Mouse (Mus musculus): ENCODE results near the gene Ino80.

Ino80 gene

GRCm38 (mm10) chr2:119353707-119354106, 123.8 kb downstream of the Ino80 start:
- no peak for DNase-seq (ENCODE audit: low spot score in 2 of 2)

GRCm38 (mm10) chr2:119350555-119351486, 126.7 kb downstream of the Ino80 start, which contains the start of gene Chac1:
Gene Chac1, plus strand, starts transcription at chr2:119351229.
- DNase-seq (ENCODE audit: low spot score in 2 of 2): peak; percentile 77 to 78

GRCm38 (mm10) chr2:119344537-119345138, 132.8 kb downstream of the Ino80 start:
- no peak for DNase-seq (ENCODE audit: low spot score in 2 of 2)

GRCm38 (mm10) chr2:119337425-119338265, 139.8 kb downstream of the Ino80 start:
- DNase-seq (ENCODE audit: low spot score in 2 of 2): peak; percentile 79 to 80

DNA sequence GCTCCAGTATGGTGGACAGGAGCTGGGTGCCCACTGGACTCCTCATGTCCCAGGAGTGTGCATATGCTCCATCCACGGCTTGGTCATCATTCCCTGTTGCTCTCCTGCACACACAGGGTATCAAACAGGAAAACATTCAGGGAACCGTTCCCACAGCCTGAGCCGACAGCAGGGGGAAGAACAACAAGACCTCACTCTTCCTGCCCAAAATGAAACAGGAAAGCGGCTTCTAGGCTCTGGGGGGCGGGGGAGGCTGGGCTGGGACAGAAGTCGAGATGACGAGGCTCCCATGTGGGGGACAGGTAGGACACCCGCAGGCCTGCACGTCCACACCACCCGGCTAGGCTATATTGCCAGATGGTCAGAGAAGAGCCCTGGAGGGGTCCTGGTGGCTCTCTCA, 141.0 kb downstream of the Ino80 start:
- no peak for DNase-seq (ENCODE audit: low spot score in 2 of 2)

GRCm38 (mm10) chr2:119336002-119336401, 141.5 kb downstream of the Ino80 start:
- no peak for DNase-seq (ENCODE audit: low spot score in 2 of 2)

GRCm38 (mm10) chr2:119335535-119335934, 142.0 kb downstream of the Ino80 start:
- DNase-seq (ENCODE audit: low spot score in 2 of 2): no peak

- DNase-seq (ENCODE audit: low spot score in 2 of 2): no peak
Observed at GRCm38 (mm10) chr2:119334964-119335525, 142.4 kb downstream of the Ino80 start.

DNA sequence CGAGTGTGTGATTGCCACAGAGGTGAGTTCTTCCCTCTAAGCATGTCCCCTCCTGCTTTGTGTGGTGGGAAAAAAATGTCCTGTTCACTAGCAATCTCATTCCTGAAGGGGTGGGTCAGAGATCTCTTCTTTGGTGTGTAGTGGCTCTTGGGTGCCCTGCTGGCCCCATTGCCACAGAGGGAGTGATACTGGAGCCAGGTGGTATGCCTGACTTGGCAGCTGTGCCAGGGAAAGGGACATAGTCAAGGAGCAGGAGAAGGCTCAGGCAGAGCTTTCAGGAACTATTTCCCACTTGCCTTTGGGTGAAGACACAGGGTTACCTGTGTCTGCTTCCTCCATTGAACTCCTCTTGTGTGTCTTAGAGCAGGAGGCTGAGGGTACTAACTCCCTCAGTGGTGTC, 143.4 kb downstream of the Ino80 start:
- no peak for DNase-seq (ENCODE audit: low spot score in 2 of 2)

DNA sequence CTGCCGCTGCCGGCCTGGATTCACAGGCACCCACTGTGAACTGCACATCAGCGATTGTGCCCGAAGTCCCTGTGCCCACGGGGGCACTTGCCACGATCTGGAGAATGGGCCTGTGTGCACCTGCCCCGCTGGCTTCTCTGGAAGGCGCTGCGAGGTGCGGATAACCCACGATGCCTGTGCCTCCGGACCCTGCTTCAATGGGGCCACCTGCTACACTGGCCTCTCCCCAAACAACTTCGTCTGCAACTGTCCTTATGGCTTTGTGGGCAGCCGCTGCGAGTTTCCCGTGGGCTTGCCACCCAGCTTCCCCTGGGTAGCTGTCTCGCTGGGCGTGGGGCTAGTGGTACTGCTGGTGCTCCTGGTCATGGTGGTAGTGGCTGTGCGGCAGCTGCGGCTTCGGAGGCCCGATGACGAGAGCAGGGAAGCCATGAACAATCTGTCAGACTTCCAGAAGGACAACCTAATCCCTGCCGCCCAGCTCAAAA, 145.3 kb downstream of the Ino80 start:
- no peak for DNase-seq (ENCODE audit: low spot score in 2 of 2)

DNA sequence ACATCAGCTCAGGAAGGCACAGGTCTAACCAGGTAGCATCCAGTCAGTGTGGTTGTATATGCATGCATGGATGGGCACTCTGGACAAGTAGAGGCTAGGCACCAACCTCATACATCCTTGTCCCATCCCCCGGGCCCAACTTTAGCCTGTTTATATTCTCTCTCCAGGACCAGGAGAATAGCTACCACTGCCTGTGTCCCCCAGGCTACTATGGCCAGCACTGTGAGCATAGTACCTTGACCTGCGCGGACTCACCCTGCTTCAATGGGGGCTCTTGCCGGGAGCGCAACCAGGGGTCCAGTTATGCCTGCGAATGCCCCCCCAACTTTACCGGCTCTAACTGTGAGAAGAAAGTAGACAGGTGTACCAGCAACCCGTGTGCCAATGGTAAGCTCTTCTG, 146.7 kb downstream of the Ino80 start:
- no peak for DNase-seq (ENCODE audit: low spot score in 2 of 2)

GRCm38 (mm10) chr2:119329123-119329817, 148.2 kb downstream of the Ino80 start:
- no peak for DNase-seq (ENCODE audit: low spot score in 2 of 2)

- no peak for DNase-seq (ENCODE audit: low spot score in 2 of 2)
Observed at GRCm38 (mm10) chr2:119328546-119328945, 148.9 kb downstream of the Ino80 start.

- DNase-seq (ENCODE audit: low spot score in 2 of 2): no peak
Observed at GRCm38 (mm10) chr2:119327942-119328526, 149.5 kb downstream of the Ino80 start.

DNA sequence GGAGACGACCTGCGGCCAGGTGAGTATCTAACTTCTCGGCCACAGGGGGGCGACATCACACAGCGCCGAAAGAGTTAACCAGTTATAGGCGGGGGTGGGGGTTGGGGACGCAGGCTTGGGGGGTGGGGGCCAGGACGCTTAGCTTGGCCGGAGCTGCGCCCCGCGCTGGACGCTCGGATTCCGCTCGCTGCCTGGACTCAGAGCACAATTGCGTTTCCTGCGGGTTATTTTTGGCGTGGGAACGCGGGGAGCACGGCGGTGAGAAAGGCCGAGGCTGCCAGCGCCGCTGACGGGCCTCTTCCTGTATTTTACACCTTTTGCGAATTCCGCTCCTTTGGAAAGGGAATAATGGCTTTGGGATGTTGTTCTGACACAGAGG, 150.4 kb downstream of the Ino80 start:
- no peak for DNase-seq (ENCODE audit: low spot score in 2 of 2)

GRCm38 (mm10) chr2:119326161-119327101, 151.1 kb downstream of the Ino80 start:
- no peak for DNase-seq (ENCODE audit: low spot score in 2 of 2)

DNA sequence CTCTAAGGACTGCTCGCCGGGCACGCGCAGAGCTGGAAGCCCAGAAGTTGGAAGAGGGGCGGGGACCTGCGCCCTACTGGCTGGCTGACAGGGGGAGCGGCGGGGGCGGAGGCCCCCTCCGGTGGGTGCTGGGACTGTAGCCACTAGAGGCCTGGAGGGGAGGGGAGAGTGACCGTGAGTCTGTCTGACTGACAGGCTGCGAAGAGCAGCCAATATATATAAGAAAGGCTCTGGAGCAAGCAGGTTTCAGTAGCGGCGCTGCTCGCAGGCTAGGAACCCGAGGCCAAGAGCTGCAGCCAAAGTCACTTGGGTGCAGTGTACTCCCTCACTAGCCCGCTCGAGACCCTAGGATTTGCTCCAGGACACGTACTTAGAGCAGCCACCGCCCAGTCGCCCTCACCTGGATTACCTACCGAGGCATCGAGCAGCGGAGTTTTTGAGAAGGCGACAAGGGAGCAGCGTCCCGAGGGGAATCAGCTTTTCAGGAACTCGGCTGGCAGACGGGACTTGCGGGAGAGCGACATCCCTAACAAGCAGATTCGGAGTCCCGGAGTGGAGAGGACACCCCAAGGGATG, 151.8 kb downstream of the Ino80 start, which contains the start of gene Dll4:
Gene Dll4, plus strand, starts transcription at position 217 of the 576 bp plus-strand sequence.
- no peak for DNase-seq (ENCODE audit: low spot score in 2 of 2)

- DNase-seq (ENCODE audit: low spot score in 2 of 2): no peak
Observed at GRCm38 (mm10) chr2:119324576-119325318, 152.7 kb downstream of the Ino80 start.

Data from spleen, postnatal 36 days (tissue).